Mouse (Mus musculus) neural tube, embryonic 15.5 days (tissue): Measurements from ENCODE around the gene Akap6. TPM values are rescaled to one million over a fixed set of nuclear protein-coding genes. Genes with fewer than 3 reads are reported as not detected.
A peak's percentile ranks its signal among the peaks of the same experiment; 100 is the strongest.

ENCODE experiments used
- ATAC-seq: fragments of 200-750 bp; cut with Nextera tagmentation; 2 replicates; pipeline ENCODE4 v1.8.0; 2017; ENCODE audit warnings: mild to moderate bottlenecking, moderate TSS enrichment, moderate library complexity; ENCODE audit not compliant: low FRiP score
- H3K27ac ChIP-seq: fragments of 300-500 bp; sonication (generic); replicated peaks from 2 replicates; pipeline ENCODE4 v1.5.1; 2015; ENCODE audit warnings: mild to moderate bottlenecking, inconsistent platforms
- H3K27me3 ChIP-seq: fragments of 300-500 bp; sonication (generic); replicated peaks from 2 replicates; pipeline ENCODE4 v1.6.1; 2015; ENCODE audit warnings: inconsistent platforms
- H3K36me3 ChIP-seq: fragments of 300-500 bp; sonication (generic); 2 replicates; pipeline ENCODE4 v1.6.1; 2015; ENCODE audit warnings: inconsistent platforms
- H3K4me1 ChIP-seq: fragments of 300-500 bp; sonication (generic); 2 replicates; pipeline ENCODE4 v1.6.1; 2015; ENCODE audit warnings: inconsistent platforms
- H3K4me2 ChIP-seq: fragments of 300-500 bp; sonication (generic); 2 replicates; pipeline ENCODE4 v1.6.1; 2015; ENCODE audit warnings: inconsistent platforms, mild to moderate bottlenecking, moderate library complexity
- H3K4me3 ChIP-seq: fragments of 300-500 bp; sonication (generic); replicated peaks from 2 replicates; pipeline ENCODE4 v1.5.1; 2015; ENCODE audit warnings: mild to moderate bottlenecking, inconsistent platforms
- H3K9ac ChIP-seq: fragments of 300-500 bp; sonication (generic); replicated peaks from 2 replicates; pipeline ENCODE4 v1.6.1; 2015; ENCODE audit warnings: mild to moderate bottlenecking, inconsistent platforms
- H3K9me3 ChIP-seq: fragments of 300-500 bp; sonication (generic); replicated peaks from 2 replicates; pipeline ENCODE4 v1.6.1; 2016; ENCODE audit warnings: inconsistent platforms
- WGBS: fragments of 180-500 bp; shearing (Covaris S2); methylation state at CpG from one replicate; pipeline ENCODE4 v1.1.7; 2015; ENCODE audit warnings: mixed read lengths; 5-methylcytosine and 5-hydroxymethylcytosine counted together
- polyA plus RNA-seq: library from polyadenylated mRNA; unstranded; fragments of >200 nt; fragmentation: Nextera tagmentation; extraction: Ambion mirVana; gene quantifications from 2 replicates; pipeline ENCODE4 v1.2.1, GENCODE M21; 2015

Gene Akap6
- polyA plus RNA-seq, 1 experiment from 2014 or later: 24.4 TPM

- H3K9ac ChIP-seq: no peak overlapping the region
Measured at GRCm38 (mm10) chr12:53064241-53064760, 365.1 kb downstream of the Akap6 start.

DNA sequence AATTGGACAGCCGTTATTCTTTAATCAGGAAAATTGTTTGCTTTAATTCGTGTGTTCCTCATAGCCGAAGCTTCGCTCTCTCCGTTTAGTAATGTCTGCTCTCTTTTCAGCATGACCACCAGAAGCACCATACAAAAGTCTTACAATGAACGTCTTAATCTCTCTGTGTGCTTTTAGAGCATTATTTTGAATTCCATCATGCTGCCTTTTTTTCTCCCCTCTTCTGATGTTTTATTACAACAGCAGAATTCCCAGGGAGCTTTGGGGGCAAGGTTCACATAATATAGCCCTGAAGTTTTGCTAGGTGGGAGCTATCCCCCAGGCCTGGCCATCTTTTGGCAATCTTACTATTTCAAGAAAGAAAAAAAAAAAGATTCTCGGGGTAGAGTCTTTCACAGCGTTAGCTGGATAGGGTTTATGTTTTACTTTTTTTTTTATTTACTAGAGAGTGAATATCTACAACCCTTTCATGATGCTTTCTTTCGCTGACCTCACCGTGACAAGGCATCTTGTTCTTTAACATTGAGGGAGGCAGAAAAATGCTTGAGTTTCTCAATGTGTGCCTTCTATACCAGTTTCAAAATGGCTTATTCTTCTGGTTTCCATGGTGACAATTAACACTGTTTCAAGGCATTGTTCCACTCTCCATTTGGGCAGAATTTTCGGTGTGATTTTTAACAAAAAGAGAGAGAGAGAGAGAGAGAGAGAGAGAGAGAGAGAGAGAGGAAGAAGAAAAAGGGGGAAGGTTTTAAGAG lies 366.0 kb downstream of the Akap6 start:
- no peak overlapping the region for H3K4me2 ChIP-seq
- no peak overlapping the region for H3K4me3 ChIP-seq
- no peaks in the 10 kb centered on the region for H3K36me3 ChIP-seq
- no peak overlapping the region for H3K9ac ChIP-seq
- 17% methylated on average over 11 of the region's 11 CpGs for WGBS
- H3K27me3 ChIP-seq: no peaks in the 10 kb centered on the region
- no peaks in the 10 kb centered on the region for H3K9me3 ChIP-seq
- peaks cover 28% of the 10 kb centered on the region for H3K4me1 ChIP-seq
- ATAC-seq: no peak
- 0 out of 2 replicates have a peak overlapping the region, but pooled peaks have one; percentile 13 for H3K27ac ChIP-seq

More at GRCm38 (mm10) chr12:53064241-53064760, 365.1 kb downstream of the Akap6 start:
- H3K27me3 ChIP-seq: no peaks in the 10 kb centered on the region
- 26% methylated on average over 4 of the region's 4 CpGs for WGBS
- H3K4me1 ChIP-seq: peaks cover 26% of the 10 kb centered on the region
- ATAC-seq: peak; percentile 62
- no peak overlapping the region for H3K4me3 ChIP-seq
- no peak overlapping the region; the same call in 1 of the 2 replicates for H3K4me2 ChIP-seq
- no peaks in the 10 kb centered on the region for H3K9me3 ChIP-seq
- H3K36me3 ChIP-seq: no peaks in the 10 kb centered on the region
- no peak overlapping the region for H3K27ac ChIP-seq

GRCm38 (mm10) chr12:53066321-53066720 lies 367.1 kb downstream of the Akap6 start:
- Histone ChIP-seq H3K9ac (no peak overlapping the region), H3K4me1 (peaks cover 23% of the 10 kb centered on the region), H3K4me3 (no peak overlapping the region), H3K9me3 (no peaks in the 10 kb centered on the region), H3K4me2 (no peak overlapping the region), H3K27ac (no peak overlapping the region), H3K36me3 (no peaks in the 10 kb centered on the region), H3K27me3 (no peaks in the 10 kb centered on the region)
- 67% methylated on average over 9 of the region's 9 CpGs for WGBS
- ATAC-seq: no peak

- H3K4me1 ChIP-seq: peaks cover 7% of the 10 kb centered on the region; the same call in 1 of the 2 replicates
- no peak overlapping the region for H3K9ac ChIP-seq
- H3K4me3 ChIP-seq: no peak overlapping the region
- H3K36me3 ChIP-seq: no peaks in the 10 kb centered on the region
- H3K9me3 ChIP-seq: no peaks in the 10 kb centered on the region
- H3K4me2 ChIP-seq: no peak overlapping the region
- no peaks in the 10 kb centered on the region for H3K27me3 ChIP-seq
- WGBS: 27% methylated on average over 5 of the region's 5 CpGs
- no peak for ATAC-seq
- no peak overlapping the region for H3K27ac ChIP-seq
Measured at GRCm38 (mm10) chr12:53070907-53071306, 371.7 kb downstream of the Akap6 start.

DNA sequence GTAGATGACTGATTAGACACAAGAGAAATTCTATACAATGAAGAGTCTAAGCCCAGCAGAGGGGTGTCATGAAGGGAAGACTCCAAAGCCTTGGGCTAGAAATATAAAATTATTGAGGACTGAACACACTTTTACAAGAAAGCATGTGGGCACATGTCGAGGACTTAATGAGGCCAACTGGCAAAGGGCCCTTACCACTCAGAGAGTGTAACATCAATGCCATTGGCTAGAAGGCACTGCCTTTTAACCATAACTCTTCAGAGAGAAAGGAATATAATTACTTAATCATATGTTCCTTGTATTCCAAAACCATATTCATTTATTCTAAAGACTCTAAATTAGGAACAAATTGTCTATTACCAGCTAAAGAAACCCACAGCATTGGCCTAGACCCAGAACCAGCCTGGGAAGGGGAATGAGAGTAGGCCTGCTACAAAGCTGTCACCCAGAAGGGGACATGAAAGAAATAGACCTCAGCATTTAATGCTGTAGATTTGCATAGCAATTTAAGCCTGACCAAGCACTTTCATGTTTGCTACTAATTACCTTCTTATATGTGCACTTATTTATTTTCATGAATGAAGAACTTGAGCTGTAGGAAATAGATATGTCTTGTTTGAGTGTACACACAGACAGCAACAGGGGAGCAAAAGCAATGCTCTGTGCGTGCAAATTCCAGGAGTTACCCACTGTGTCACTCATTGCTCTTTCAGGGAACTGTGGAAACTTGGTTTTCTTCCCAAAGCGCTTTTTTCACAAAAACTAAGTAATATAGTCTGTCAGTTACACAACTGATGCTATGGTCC lies 377.6 kb downstream of the Akap6 start:
- Histone ChIP-seq H3K27ac (no peak overlapping the region), H3K9me3 (no peaks in the 10 kb centered on the region), H3K9ac (no peak overlapping the region), H3K4me1 (no peaks in the 10 kb centered on the region), H3K36me3 (no peaks in the 10 kb centered on the region), H3K27me3 (no peaks in the 10 kb centered on the region), H3K4me3 (no peak overlapping the region), H3K4me2 (no peak overlapping the region)
- ATAC-seq: no peak
- 80% methylated on average over 3 of the region's 3 CpGs for WGBS

GRCm38 (mm10) chr12:53085789-53086188 lies 386.6 kb downstream of the Akap6 start:
- H3K9ac ChIP-seq: no peak overlapping the region

DNA sequence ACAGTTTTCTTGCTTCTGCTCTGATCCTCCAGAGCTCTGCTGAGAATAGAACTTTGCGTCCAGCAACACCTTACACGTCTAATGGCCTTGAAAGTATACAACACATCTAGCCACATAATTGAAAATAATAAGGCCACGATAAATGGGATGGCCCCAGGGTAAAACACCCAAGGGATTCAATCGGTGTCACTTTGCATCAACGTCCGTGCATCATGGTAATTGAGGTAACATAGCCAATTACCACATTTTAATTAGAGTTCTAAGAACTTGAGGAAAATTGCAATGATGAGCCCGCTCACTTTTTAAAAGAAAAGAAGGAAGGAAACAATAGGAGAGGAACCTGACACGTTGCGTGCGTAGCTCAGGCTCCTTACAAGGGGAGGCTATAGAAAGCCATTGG lies 413.1 kb downstream of the Akap6 start:
- H3K9ac ChIP-seq: no peak overlapping the region
- 55% methylated on average over 10 of the region's 10 CpGs for WGBS
- no peaks in the 10 kb centered on the region for H3K27me3 ChIP-seq
- H3K4me3 ChIP-seq: no peak overlapping the region
- H3K4me2 ChIP-seq: no peak overlapping the region
- ATAC-seq: no peak
- no peak overlapping the region for H3K27ac ChIP-seq
- peaks cover 5% of the 10 kb centered on the region; the same call in 1 of the 2 replicates for H3K36me3 ChIP-seq
- H3K9me3 ChIP-seq: no peaks in the 10 kb centered on the region
- no peaks in the 10 kb centered on the region for H3K4me1 ChIP-seq

More at GRCm38 (mm10) chr12:53085789-53086188, 386.6 kb downstream of the Akap6 start:
- Histone ChIP-seq H3K27ac (no peak overlapping the region), H3K4me3 (no peak overlapping the region), H3K9me3 (no peaks in the 10 kb centered on the region), H3K27me3 (no peaks in the 10 kb centered on the region), H3K4me1 (no peaks in the 10 kb centered on the region), H3K36me3 (no peaks in the 10 kb centered on the region), H3K4me2 (no peak overlapping the region)
- ATAC-seq: no peak
- 68% methylated on average over 3 of the region's 3 CpGs for WGBS

DNA sequence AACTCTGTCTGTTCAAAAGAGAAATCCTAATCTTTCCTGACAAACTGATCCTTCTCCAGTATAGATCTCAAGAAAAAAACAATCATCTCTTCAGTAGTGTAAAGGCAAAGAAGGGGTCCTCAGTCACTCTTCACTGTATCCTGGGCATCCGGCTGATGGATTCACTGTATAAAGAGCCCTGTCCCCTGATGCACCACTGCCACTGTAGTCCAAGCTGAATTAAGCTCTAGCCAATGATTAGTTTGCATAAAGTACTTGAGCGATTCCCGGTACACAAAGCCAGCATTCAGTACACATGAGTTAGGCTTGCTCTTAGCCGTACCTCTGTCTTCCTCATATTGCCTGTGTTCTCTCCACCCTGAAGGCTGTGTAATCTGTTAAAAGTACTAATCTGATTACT lies 420.2 kb downstream of the Akap6 start:
- Histone ChIP-seq H3K27ac (peak overlapping the region; percentile 23; the same call in 1 of the 2 replicates), H3K4me2 (no peak overlapping the region), H3K36me3 (no peaks in the 10 kb centered on the region), H3K9me3 (no peaks in the 10 kb centered on the region), H3K4me1 (peaks cover 17% of the 10 kb centered on the region), H3K4me3 (no peak overlapping the region), H3K9ac (no peak overlapping the region), H3K27me3 (no peaks in the 10 kb centered on the region)
- 35% methylated on average over 4 of the region's 4 CpGs for WGBS
- no peak; the same call in 1 of the 2 replicates for ATAC-seq

- H3K36me3 ChIP-seq: no peaks in the 10 kb centered on the region
- H3K4me3 ChIP-seq: no peak overlapping the region
- ATAC-seq: peak; percentile 42; the same call in 1 of the 2 replicates
- no peaks in the 10 kb centered on the region for H3K27me3 ChIP-seq
- no peak overlapping the region for H3K9ac ChIP-seq
- H3K27ac ChIP-seq: peak overlapping the region; percentile 74
- peak overlapping the region; percentile 15 for H3K4me2 ChIP-seq
- WGBS: 46% methylated on average over 7 of the region's 7 CpGs
- H3K9me3 ChIP-seq: no peaks in the 10 kb centered on the region
- H3K4me1 ChIP-seq: peaks cover 27% of the 10 kb centered on the region
Measured at GRCm38 (mm10) chr12:53124131-53124530, 424.9 kb downstream of the Akap6 start.

- no peak overlapping the region for H3K4me3 ChIP-seq
- no peaks in the 10 kb centered on the region for H3K27me3 ChIP-seq
- peak overlapping the region; percentile 74 for H3K27ac ChIP-seq
- no peak overlapping the region for H3K9ac ChIP-seq
- peak; percentile 71; the same call in 1 of the 2 replicates for ATAC-seq
- no peaks in the 10 kb centered on the region for H3K36me3 ChIP-seq
- no peaks in the 10 kb centered on the region for H3K9me3 ChIP-seq
- WGBS: 4% methylated on average over 1 of the region's 1 CpGs
- peak overlapping the region; percentile 15; the same call in 1 of the 2 replicates for H3K4me2 ChIP-seq
- H3K4me1 ChIP-seq: peaks cover 22% of the 10 kb centered on the region
Measured at GRCm38 (mm10) chr12:53124696-53125095, 425.5 kb downstream of the Akap6 start.

DNA sequence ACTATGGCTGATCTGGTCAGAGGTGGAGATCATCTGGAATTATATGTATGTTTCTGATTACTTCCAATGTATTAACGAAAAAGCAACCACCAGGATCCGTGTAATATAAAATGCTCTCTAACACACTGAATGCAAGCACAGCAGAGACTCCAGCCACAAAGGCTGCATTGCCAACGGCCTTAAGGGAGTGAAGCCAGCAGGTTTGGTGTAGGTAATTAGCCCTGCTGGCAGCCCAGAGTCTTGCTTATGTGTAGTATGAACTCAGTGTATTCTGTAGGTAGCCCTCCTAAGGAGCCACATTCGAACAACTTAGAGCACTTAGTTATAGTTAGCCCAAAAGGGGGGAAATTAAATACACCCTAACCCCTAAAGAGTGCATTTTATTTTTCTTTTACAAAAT lies 426.1 kb downstream of the Akap6 start:
- ATAC-seq: 0 out of 2 replicates have a peak, but pooled peaks have one; percentile 59
- Histone ChIP-seq H3K4me2 (no peak overlapping the region), H3K4me3 (no peak overlapping the region), H3K36me3 (no peaks in the 10 kb centered on the region), H3K4me1 (peaks cover 22% of the 10 kb centered on the region), H3K9ac (no peak overlapping the region), H3K9me3 (no peaks in the 10 kb centered on the region), H3K27me3 (no peaks in the 10 kb centered on the region), H3K27ac (peak overlapping the region; percentile 74)
- WGBS: 52% methylated on average over 4 of the region's 4 CpGs
